Mouse (Mus musculus) T-helper 2 cell (primary cell): Measurements from ENCODE around the gene Adap2.

Experiments
- in situ Hi-C: fragments of 300-600 bp; cut with MboI, MseI; formaldehyde crosslinking; loops from one replicate; pipeline ENCODE4 v1.15.1; 2025; ENCODE audit warnings: high pct_unique_total_duplicates

Adap2 gene

DNA sequence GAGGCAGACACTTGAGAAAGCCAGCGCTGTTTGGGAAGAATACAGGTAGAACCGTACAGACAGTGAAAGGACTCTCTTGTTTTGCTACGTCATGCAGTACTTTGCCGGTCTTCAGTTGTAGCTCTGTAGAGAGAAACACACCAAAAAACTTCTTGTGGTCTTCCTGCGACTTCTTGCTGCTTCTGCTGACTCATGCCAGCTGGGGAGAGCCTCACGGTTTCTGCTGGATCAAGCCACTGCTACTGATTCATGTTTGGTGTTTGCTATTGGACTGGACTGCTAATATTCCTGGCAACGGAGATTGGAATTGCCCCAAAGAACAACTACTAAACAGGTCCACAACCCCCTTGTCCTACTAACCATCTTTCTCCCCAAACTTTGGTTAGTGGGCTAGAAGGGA, 42.4 kb downstream of the Adap2 start:
- in situ Hi-C loops: no loop called here

DNA sequence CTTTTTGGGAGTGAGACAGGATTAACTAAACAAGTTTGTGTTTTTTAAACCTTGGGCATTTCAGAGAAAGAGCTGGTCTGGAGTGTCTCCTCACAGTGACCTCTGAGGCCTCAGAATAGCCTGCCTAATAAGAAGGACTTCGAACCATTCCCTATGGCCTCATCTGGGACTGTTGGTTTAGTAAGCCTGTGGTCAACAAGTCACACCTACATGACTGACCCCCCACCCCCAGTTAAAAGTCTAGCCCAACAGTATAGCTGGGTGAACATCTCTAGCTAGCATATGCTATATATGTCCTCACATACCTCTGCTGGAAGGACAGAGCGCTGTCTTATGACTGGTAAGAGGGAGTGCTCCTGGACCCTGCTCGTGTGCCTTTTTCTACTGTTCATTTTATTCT, 45.4 kb downstream of the Adap2 start:
- in situ Hi-C loops: no loop called here

DNA sequence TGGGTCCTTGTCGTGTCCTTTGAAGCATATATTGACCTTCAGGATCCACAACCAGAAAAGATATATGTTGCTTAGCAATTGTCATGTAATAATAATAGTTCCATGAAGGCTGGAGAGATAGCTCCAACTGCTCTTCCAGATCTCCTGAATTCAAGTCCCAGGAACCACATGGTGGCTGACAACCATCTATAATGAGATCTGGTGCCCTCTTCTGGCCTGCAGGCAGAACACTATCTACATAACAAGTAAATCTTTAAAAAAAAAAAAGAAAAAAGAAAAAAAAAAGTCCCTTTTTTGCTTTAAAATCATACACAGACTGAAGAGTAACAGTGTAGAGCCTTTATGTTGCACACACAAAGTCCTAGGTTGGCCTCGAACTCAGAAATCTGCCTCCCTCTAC, 45.9 kb downstream of the Adap2 start:
- in situ Hi-C loops: no loop called here

DNA sequence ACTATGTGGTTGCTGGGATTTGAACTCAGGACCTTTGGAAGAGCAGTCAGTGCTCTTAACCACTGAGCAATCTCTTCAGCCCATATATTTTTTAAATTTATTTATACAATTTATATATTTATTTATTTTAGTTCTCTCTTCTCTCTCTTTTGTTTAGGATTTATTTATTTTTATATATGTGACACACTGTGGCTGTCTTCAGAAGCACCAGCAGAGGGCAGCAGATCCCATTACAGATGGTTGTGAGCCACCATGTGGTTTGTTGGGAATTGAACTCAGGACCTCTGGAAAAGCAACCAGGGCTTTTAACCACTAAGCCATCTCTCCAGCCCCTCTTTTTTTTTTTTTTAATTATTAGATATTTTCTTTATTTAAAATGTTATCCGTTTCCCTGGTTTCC, 46.4 kb downstream of the Adap2 start:
- in situ Hi-C loops: no loop called here

DNA sequence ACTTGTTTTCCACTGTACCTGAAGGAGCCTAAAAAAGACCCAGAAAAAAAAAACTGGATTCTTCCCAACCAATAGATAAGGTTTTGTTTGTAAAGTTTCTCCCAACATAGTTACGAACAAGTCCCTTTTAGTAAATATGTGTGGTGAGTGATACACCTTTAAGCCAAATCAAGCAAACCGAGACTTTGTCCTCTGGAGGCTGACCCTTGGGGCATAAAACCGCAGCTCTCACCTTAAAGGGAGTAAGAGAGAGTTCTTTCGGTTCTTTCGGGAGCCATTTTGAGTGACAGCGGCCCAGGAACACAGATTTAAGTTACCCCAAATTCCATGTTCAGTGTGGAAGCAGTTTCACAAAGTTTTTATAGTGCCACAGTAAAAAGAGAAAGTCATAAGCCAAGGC, 48.4 kb downstream of the Adap2 start:
- in situ Hi-C loops: no loop called here

DNA sequence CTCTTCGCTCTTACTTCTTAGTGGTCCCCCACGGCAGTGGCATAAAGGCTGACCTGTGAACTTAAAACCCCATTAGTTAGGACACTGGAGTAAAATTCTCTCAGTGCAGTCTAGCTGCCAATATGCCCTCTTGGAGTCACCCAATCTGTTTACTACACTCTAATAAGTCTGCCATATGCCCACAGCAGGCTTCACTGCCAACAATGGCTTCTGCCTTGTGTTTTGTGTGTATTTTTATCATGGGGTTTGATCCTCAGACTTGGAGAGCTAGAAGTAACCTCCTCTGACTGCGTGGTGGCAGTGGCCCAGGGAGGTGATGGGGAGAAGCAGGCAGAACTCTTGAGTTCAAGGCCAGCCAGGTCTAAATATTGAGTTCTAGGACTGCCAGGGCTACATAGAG, 50.1 kb downstream of the Adap2 start:
- in situ Hi-C loops: no loop called here

DNA sequence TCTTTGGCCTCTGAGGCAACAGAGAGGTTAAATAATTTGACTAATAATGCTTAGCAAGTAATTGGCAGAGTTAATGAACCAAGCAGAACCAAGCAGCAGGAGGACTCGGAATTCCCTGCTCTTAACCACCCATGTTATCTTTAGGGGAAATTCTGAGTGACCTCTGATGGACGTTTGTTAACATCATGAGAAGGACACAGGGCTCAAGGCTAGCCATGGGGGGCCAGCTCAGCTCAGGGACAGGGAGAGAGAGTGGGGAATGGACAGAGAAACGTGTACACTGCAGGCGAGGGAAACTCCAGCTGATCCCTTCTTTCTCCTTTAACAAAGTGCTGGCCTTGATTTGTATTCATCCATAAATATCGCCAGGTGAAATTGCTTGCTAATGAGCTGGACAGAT, 51.0 kb downstream of the Adap2 start:
- in situ Hi-C loops: no loop called here

DNA sequence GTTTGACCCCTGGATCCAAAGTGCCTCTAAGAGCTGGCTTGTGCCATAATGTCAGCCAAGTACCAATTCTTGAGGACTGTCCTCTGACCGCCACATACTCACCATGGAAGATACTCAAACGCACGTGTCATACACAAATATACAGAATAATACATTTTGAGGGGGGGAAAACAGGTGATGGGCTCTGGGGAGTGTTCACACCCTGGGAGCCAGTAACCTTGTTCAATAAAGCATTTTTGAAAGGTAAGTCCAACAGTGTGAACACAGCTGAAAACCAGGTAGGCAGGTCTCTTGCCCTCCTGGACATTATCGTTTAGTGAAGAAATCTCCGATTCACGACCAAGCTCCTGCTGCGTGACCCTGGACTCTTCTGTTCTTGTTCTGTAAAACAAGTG, 54.6 kb downstream of the Adap2 start:
- in situ Hi-C loops: no loop called here

DNA sequence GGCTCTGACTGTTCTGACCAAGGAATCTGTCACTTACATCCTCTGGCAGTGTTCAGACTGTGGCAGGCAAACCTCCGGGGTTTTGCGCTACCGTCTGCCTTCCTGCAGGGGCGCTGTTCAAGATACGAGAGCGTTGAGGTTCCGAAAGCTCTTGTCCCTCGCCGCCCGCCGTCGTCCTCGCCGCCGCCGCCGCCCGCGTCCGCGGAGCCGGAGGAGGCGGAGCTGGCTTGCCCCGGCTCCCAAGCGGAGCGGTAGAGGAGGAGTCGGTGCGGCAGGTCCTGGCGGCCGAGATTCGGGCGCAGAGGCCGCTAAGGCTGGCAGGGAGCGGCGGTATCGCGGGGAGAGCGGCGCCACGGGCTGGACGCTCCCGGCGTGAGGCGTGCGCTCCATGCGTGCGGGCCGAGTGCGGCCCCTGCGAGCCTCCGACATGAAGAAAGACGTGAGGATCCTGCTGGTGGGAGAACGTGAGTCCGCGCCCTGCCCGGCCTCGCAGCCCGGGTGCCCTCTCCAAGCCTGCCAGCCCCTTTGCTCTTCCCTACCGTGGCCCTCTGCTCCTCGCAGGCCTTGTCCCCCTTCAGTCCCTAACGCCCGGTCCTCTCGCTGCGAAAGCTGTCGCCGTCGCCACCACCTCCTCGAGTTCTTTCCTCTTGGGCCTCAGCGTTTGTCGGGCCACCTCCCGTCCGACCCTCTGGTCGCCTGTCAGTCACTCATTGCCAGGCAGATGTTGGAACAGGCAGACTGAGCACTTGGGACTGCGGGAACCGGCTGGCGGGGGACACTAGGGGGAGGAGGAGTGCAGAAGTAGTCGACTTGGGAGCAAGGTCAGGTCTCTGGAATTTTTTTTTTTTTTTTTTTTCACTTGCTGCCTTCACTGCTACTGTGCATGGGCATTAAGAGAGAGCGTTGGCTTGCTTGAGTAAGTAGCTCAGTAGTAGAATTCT, 55.2 kb downstream of the Adap2 start, which contains the start of gene Rhot1:
TSS of gene Rhot1 (plus strand) at position 160 of the 941 bp plus-strand sequence.
- in situ Hi-C loops: no loop called here

DNA sequence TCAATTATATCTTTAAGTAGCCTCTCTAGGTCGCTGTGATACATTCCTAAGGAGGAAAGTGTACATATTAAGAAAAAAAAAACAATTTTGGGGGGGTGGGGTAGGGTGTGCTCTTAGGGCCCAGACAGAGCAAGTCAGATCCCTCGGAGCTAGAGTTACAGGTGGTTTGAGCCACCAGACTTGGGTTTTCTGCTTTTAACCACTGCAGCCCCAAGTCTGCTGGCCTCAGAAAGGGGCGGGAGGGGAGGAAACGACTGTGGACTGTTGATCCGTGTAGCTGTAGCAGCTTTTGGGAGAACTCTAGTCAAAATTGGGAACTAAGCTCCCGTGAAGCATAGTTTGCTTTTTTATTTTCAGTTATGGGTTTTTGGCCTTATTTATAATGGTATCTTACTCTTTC, 56.4 kb downstream of the Adap2 start:
- in situ Hi-C loops: no loop called here

DNA sequence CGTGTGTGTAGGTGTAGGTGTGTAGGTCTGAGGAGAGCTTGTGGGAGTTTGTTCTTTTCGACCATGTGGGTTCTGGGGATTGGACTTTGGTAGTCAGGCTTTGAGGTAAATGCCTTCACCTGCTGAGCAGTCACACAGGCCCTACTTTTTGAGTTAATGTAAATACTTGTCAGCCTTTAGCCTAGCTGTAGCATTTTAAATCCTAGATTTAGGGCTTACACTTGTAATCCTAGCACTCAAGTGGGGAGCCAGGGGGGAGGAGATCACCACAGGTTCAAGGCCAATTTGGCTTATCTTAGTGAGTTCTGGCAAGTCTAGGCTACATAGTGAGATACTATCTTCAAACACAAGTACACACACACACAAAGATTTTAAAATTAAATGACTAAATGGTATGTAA, 58.4 kb downstream of the Adap2 start:
- in situ Hi-C loops: no loop called here

DNA sequence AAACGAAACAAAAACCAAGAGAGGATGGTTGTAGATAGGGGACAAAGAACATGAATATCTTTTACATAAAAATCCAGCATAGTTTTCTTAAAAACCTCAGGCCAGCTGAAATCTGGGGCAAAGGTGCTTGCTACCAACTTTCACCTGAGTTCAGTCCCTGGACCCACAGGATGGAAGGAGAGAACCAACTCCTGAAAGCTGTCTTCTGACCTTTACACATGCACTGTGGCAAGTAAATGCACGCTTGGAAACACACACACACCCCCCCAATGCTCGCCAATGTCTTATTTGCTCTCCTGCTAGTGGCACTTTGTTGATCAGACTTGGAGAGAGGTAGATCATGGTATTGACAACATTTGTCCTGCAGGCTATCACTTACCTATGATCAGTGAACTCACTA, 61.4 kb downstream of the Adap2 start:
- in situ Hi-C loops: no loop called here

DNA sequence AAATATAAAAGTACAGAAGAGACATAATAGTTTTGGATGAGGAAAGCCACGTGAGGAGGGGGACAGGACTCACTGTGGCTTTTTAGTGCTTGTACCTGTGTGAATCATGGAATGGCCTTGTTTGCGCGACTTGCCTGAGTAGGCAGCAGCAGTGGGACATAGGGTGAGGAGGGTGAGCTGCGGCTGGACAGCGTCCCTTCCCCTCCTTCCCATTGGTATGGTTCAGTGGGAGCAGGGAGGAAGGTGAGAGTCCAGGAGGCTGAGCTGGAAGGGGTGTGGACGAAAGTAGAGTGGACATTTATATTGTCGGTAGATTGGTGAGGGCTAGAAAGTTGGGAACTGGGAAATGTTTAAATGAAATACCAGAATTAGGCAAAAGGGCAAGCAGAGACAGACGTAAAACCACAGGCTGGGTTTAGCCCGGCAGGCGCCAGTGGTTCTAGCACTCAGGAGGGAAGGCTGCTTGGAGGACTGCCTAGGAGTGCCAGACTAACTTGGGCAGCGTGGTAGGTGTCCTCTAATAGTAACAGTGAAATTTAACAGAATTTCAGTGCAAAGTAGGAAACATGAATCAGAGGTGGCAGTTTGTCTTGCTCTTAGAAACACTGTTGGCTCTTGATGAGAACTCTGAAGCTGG, 64.9 kb downstream of the Adap2 start:
- in situ Hi-C loops: no loop called here
